Mouse (Mus musculus) hindbrain, embryonic 13.5 days (tissue): Measurements from ENCODE around the gene Dact3. TPM values are rescaled to one million over a fixed set of nuclear protein-coding genes. Genes with fewer than 3 reads are reported as not detected.

Source experiments
- ATAC-seq: fragments of 200-750 bp; cut with Nextera tagmentation; 2 replicates; pipeline ENCODE4 v1.8.0; 2017; ENCODE audit warnings: moderate TSS enrichment; ENCODE audit not compliant: low FRiP score
- H3K27ac ChIP-seq: fragments of 300-500 bp; sonication (generic); 2 replicates; pipeline ENCODE4 v1.5.1; 2015; ENCODE audit warnings: inconsistent platforms, mild to moderate bottlenecking, moderate library complexity
- H3K27me3 ChIP-seq: fragments of 300-500 bp; sonication (generic); 2 replicates; pipeline ENCODE4 v1.6.1; 2015; ENCODE audit warnings: mild to moderate bottlenecking, inconsistent platforms
- H3K36me3 ChIP-seq: fragments of 300-500 bp; sonication (generic); 2 replicates; pipeline ENCODE4 v1.6.1; 2015; ENCODE audit warnings: mild to moderate bottlenecking, inconsistent platforms
- H3K4me1 ChIP-seq: fragments of 300-500 bp; sonication (generic); replicated peaks from 2 replicates; pipeline ENCODE4 v1.6.1; 2015; ENCODE audit warnings: inconsistent platforms
- H3K4me2 ChIP-seq: fragments of 300-500 bp; sonication (generic); 2 replicates; pipeline ENCODE4 v1.6.1; 2015; ENCODE audit warnings: inconsistent platforms, mild to moderate bottlenecking, moderate library complexity
- H3K4me3 ChIP-seq: fragments of 300-500 bp; sonication (generic); 2 replicates; pipeline ENCODE4 v1.5.1; 2015; ENCODE audit warnings: mild to moderate bottlenecking, inconsistent platforms
- H3K9ac ChIP-seq: fragments of 300-500 bp; sonication (generic); 2 replicates; pipeline ENCODE4 v1.6.1; 2015; ENCODE audit warnings: mild to moderate bottlenecking, inconsistent platforms
- H3K9me3 ChIP-seq: fragments of 300-500 bp; sonication (generic); 2 replicates; pipeline ENCODE4 v1.6.1; 2016; ENCODE audit warnings: inconsistent platforms
- WGBS: fragments of 180-500 bp; shearing (Covaris S2); methylation state at CpG from one replicate; pipeline ENCODE4 v1.1.7; 2015; 5-methylcytosine and 5-hydroxymethylcytosine counted together
- polyA plus RNA-seq: library from polyadenylated mRNA; unstranded; fragments of >200 nt; fragmentation: Nextera tagmentation; extraction: Ambion mirVana; gene quantifications from 2 replicates; pipeline ENCODE4 v1.2.1, GENCODE M21; 2015

The Dact3 gene
- polyA plus RNA-seq, 1 experiment from 2014 or later = 2.8 TPM

GRCm38 (mm10) chr7:16843441-16844171 lies 31.5 kb upstream of the Dact3 start:
- H3K27ac ChIP-seq = peak overlapping the region; percentile 67; the same call in 1 of the 2 replicates
- peak overlapping the region; percentile 93 for H3K4me2 ChIP-seq
- no peaks in the 10 kb centered on the region for H3K9me3 ChIP-seq
- ATAC-seq = 0 out of 2 replicates have a peak, but pooled peaks have one; percentile 6
- H3K9ac ChIP-seq = peak overlapping the region; percentile 85
- no peaks in the 10 kb centered on the region for H3K27me3 ChIP-seq
- H3K4me3 ChIP-seq = peak overlapping the region; percentile 57
- WGBS = 3% methylated on average over 33 of the region's 33 CpGs
- peaks cover 32% of the 10 kb centered on the region for H3K36me3 ChIP-seq
- H3K4me1 ChIP-seq = peaks cover 33% of the 10 kb centered on the region

DNA sequence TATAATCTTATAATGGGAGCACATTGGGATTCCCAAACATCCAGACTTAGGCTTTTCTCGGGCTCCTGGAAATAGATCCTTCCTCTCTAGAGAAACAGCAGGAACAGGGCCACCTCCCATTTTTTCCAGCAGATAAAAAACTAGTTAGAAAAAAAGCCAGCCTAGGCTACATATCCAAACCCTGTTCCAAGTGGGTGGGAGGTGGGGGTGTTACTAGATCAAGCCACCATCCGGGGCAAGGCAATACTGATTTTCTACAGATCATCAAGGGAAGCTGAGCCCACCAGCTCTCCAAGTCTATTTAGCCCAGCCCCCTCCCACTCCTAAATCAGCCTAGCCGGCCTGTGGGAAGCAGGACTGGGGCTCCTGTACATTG lies 30.4 kb upstream of the Dact3 start:
- Histone ChIP-seq H3K9ac (peak overlapping the region; percentile 53; the same call in 1 of the 2 replicates), H3K27me3 (no peaks in the 10 kb centered on the region), H3K4me3 (peak overlapping the region; percentile 8; the same call in 1 of the 2 replicates), H3K27ac (0 out of 2 replicates have a peak overlapping the region, but pooled peaks have one; percentile 3), H3K4me1 (peaks cover 33% of the 10 kb centered on the region), H3K36me3 (peaks cover 28% of the 10 kb centered on the region), H3K4me2 (peak overlapping the region; percentile 93), H3K9me3 (no peaks in the 10 kb centered on the region)
- 67% methylated on average over 3 of the region's 3 CpGs for WGBS
- no peak for ATAC-seq

GRCm38 (mm10) chr7:16845072-16845819 lies 29.9 kb upstream of the Dact3 start:
- WGBS = 38% methylated on average over 14 of the region's 14 CpGs
- Histone ChIP-seq H3K36me3 (peaks cover 28% of the 10 kb centered on the region), H3K4me2 (peak overlapping the region; percentile 93), H3K9me3 (no peaks in the 10 kb centered on the region), H3K9ac (peak overlapping the region; percentile 53), H3K4me1 (peaks cover 33% of the 10 kb centered on the region), H3K27ac (0 out of 2 replicates have a peak overlapping the region, but pooled peaks have one; percentile 3), H3K4me3 (peak overlapping the region; percentile 15; the same call in 1 of the 2 replicates), H3K27me3 (no peaks in the 10 kb centered on the region)
- ATAC-seq = no peak

- peaks cover 28% of the 10 kb centered on the region for H3K36me3 ChIP-seq
- H3K27ac ChIP-seq = no peak overlapping the region
- no peak for ATAC-seq
- H3K4me1 ChIP-seq = peaks cover 33% of the 10 kb centered on the region
- H3K9ac ChIP-seq = peak overlapping the region; percentile 53
- 43% methylated on average over 10 of the region's 10 CpGs for WGBS
- H3K4me2 ChIP-seq = peak overlapping the region; percentile 93
- 0 out of 2 replicates have a peak overlapping the region, but pooled peaks have one; percentile 15 for H3K4me3 ChIP-seq
- no peaks in the 10 kb centered on the region for H3K9me3 ChIP-seq
- H3K27me3 ChIP-seq = no peaks in the 10 kb centered on the region
These were observed 29.3 kb upstream of the Dact3 start for GRCm38 (mm10) chr7:16845820-16846167.

DNA sequence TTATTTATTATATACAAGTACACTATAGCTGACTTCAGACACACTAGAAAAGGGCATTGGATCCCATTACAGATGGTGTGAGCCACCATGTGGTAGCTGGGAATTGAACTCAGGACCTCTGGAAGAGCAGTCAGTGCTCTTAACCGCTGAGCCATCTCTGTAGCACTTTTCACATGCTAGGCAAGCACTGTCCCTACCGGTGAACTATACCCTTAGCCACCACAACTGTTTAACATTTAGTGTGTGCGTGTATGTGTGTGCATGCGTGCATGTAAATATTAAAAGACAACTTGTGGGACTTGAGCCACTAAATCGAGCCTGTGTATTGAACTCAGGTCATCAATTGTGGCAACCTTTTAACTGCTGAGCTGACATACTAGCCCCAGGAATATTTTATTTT lies 28.3 kb upstream of the Dact3 start:
- H3K9me3 ChIP-seq = no peaks in the 10 kb centered on the region
- 97% methylated on average over 5 of the region's 5 CpGs for WGBS
- H3K36me3 ChIP-seq = peaks cover 24% of the 10 kb centered on the region
- no peaks in the 10 kb centered on the region for H3K27me3 ChIP-seq
- no peak overlapping the region for H3K9ac ChIP-seq
- H3K27ac ChIP-seq = no peak overlapping the region
- H3K4me2 ChIP-seq = no peak overlapping the region
- H3K4me3 ChIP-seq = no peak overlapping the region
- H3K4me1 ChIP-seq = peaks cover 33% of the 10 kb centered on the region
- ATAC-seq = no peak

DNA sequence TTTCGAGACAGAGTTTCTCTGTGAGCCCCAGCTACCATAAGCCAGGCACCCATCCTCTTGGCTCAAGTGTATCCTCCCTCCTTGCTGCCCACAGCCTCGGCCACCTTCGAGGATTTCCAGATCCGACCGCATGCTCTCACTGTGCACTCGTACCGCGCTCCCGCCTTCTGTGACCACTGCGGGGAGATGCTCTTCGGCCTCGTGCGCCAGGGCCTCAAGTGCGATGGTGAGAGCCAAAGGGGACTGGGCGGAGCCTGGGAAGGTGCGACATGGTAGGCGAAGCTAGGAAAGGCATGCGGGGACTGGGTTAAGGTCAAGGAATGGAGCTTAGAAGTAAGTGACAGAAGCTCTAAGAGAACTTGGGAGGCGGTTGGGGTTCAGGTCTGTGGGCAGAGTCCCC lies 27.6 kb upstream of the Dact3 start:
- H3K4me3 ChIP-seq = no peak overlapping the region
- H3K4me1 ChIP-seq = peaks cover 29% of the 10 kb centered on the region
- H3K4me2 ChIP-seq = no peak overlapping the region
- no peak overlapping the region for H3K9ac ChIP-seq
- no peak overlapping the region for H3K27ac ChIP-seq
- ATAC-seq = no peak
- no peaks in the 10 kb centered on the region for H3K9me3 ChIP-seq
- peaks cover 28% of the 10 kb centered on the region for H3K36me3 ChIP-seq
- WGBS = 89% methylated on average over 19 of the region's 19 CpGs
- H3K27me3 ChIP-seq = no peaks in the 10 kb centered on the region

GRCm38 (mm10) chr7:16848579-16848978 lies 26.5 kb upstream of the Dact3 start:
- 17% methylated on average over 17 of the region's 17 CpGs for WGBS
- ATAC-seq = no peak
- H3K9ac ChIP-seq = no peak overlapping the region

DNA sequence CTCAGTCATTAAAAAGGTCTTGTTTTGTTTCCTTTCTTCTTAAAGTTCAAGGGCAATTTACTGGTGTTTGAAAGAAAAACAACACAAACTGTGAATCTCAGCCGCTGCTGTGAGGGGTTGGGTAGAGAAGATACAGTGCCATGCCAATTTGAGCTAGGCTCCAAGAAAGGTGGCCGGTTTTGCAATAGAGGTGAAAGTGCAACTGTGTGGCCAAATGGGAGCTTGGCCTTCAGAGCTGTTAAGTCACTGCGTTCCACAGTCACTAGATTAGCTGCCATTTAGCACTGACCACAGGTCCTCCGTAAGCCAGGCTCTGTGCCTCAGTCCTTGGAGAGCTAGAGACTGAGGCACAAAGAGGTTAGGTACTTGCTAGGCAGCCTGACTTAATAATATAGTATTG lies 23.5 kb upstream of the Dact3 start:
- Histone ChIP-seq H3K9me3 (no peaks in the 10 kb centered on the region), H3K4me3 (no peak overlapping the region), H3K4me1 (no peaks in the 10 kb centered on the region), H3K27ac (no peak overlapping the region), H3K27me3 (no peaks in the 10 kb centered on the region), H3K36me3 (peaks cover 66% of the 10 kb centered on the region), H3K4me2 (no peak overlapping the region), H3K9ac (no peak overlapping the region)
- 94% methylated on average over 4 of the region's 4 CpGs for WGBS
- ATAC-seq = no peak

More at GRCm38 (mm10) chr7:16848579-16848978, 26.5 kb upstream of the Dact3 start:
- peaks cover 22% of the 10 kb centered on the region for H3K4me1 ChIP-seq
- H3K36me3 ChIP-seq = peaks cover 36% of the 10 kb centered on the region
- no peak overlapping the region for H3K27ac ChIP-seq
- no peak overlapping the region for H3K4me3 ChIP-seq
- no peaks in the 10 kb centered on the region for H3K27me3 ChIP-seq
- H3K9me3 ChIP-seq = no peaks in the 10 kb centered on the region
- H3K4me2 ChIP-seq = no peak overlapping the region

DNA sequence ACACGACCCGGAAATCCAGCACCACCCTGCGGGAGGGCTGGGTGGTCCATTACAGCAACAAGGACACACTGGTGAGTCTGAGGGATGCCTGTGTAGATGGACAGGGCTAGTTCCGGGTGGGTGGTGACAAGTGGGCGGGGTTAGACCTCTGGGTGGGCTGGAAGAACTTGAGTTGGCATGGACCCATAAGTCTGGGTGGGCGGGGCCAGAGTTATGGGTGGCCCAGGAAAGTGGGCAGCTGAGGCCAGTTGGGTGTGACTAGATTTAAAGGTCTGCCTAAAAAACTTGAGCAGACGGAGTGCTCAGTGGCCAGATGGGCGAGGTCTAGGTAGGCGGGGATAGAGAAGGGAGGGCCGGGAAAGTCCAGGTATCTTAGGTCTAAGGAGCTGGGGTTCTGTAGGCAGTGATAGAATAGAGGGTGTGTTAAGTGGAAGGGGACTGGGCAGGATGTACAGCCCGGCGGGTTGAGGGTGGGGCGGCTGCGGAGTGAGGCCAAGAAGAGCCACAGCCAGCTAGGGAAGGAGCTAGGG lies 21.8 kb upstream of the Dact3 start:
- H3K4me1 ChIP-seq = no peaks in the 10 kb centered on the region
- WGBS = 91% methylated on average over 14 of the region's 14 CpGs
- no peaks in the 10 kb centered on the region for H3K27me3 ChIP-seq
- H3K4me2 ChIP-seq = no peak overlapping the region
- H3K36me3 ChIP-seq = peaks cover 84% of the 10 kb centered on the region
- H3K9me3 ChIP-seq = no peaks in the 10 kb centered on the region
- no peak for ATAC-seq
- H3K27ac ChIP-seq = no peak overlapping the region
- no peak overlapping the region for H3K4me3 ChIP-seq
- H3K9ac ChIP-seq = no peak overlapping the region

DNA sequence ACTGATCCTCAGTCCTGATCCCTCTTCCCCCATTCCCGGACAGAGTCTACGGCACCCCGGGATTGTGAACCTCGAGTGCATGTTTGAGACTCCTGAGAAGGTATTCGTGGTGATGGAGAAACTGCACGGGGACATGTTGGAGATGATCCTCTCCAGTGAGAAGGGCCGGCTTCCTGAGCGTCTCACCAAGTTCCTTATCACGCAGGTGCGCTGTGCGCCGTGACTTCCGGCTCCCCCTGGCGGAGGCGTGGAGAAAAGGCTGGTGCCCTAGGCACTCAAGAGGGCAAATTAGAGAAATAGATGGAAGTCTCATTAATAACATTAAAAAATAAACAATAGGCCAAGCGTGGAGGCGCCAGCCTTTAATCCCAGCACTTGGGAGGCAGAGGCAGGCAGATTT lies 16.8 kb upstream of the Dact3 start:
- H3K36me3 ChIP-seq = peaks cover 51% of the 10 kb centered on the region
- no peak overlapping the region for H3K4me2 ChIP-seq
- H3K27me3 ChIP-seq = no peaks in the 10 kb centered on the region
- WGBS = 23% methylated on average over 17 of the region's 17 CpGs
- no peak overlapping the region; the same call in 1 of the 2 replicates for H3K9ac ChIP-seq
- no peak overlapping the region for H3K4me3 ChIP-seq
- H3K9me3 ChIP-seq = no peaks in the 10 kb centered on the region
- no peaks in the 10 kb centered on the region for H3K4me1 ChIP-seq
- H3K27ac ChIP-seq = no peak overlapping the region
- ATAC-seq = no peak

DNA sequence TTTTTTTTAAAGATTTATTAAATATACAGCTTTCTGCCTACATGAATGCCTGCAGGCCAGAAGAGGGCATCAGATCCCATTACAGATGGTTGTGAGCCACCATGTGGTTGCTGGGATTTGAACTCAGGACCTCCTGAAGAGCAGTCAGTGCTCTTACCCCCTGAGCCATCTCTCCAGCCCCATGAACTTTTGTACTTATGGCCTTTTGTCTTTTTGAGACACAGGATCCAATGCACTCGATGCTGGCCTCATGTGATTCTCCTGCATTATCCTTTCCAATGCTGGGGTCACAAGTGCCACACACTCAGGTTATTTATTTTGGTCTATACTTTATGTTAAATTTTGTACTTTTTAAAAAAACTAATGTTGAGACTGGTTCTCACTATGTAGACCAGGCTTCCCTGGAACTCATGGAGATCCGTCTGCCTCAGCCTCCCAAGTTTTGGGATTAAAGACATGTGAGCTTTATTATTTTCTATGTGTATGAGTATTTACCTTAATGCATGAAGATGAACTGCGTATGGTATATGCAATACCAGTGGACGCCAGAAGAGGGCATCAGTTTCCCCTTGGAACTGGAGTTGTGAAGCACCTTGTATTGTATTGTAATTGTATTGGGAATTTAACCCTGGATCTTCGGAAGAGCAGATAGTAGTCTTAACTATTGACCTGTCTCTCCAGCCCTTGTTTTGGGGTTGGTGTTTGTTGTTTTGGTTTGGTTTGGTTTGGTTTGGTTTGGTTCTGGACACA lies 15.0 kb upstream of the Dact3 start:
- H3K27ac ChIP-seq = no peak overlapping the region
- no peaks in the 10 kb centered on the region for H3K9me3 ChIP-seq
- H3K9ac ChIP-seq = no peak overlapping the region
- H3K4me3 ChIP-seq = no peak overlapping the region
- WGBS = 28% methylated on average over 5 of the region's 5 CpGs
- no peaks in the 10 kb centered on the region for H3K27me3 ChIP-seq
- no peaks in the 10 kb centered on the region for H3K4me1 ChIP-seq
- no peak for ATAC-seq
- H3K36me3 ChIP-seq = peaks cover 48% of the 10 kb centered on the region
- no peak overlapping the region for H3K4me2 ChIP-seq

DNA sequence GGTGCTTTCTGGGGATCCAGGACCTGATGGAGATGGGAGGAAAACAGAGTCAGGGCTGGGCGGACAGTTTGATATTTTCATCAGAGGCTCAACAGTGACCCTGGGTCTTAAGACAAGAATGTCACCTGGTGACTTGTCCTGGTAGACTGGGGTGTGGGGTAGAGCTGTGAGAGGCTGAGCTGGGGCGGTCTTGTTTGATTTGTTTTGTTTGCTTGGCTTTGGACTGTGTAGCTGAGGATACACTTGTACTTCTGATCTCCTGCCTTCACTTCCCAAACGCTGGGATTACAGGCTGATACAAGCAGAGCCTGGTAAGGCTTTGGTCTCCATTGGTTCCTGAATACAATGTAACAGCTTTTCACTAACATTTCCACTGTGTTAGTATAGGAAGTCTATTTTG lies 7.6 kb upstream of the Dact3 start:
- no peak for ATAC-seq
- Histone ChIP-seq H3K9me3 (no peaks in the 10 kb centered on the region), H3K4me1 (peaks cover 14% of the 10 kb centered on the region; the same call in 1 of the 2 replicates)

More for the DNA sequence above, 7.6 kb upstream of the Dact3 start:
- 92% methylated on average over 3 of the region's 3 CpGs for WGBS
- no peak overlapping the region for H3K27ac ChIP-seq
- H3K36me3 ChIP-seq = peaks cover 45% of the 10 kb centered on the region
- H3K9ac ChIP-seq = no peak overlapping the region
- H3K4me3 ChIP-seq = no peak overlapping the region
- no peak overlapping the region for H3K4me2 ChIP-seq
- no peaks in the 10 kb centered on the region for H3K27me3 ChIP-seq
